Mouse (Mus musculus) left cerebral cortex, adult 11 months (tissue): ENCODE measurements around the gene Spata20.

Source experiments
- DNase-seq: peaks from one replicate; pipeline ENCODE4 v3.0.0; 2022; ENCODE audit warnings: low spot score

The Spata20 gene

GRCm38 (mm10) chr11:94451091-94451773 is 34.7 kb downstream of the Spata20 start:
- no peak for DNase-seq

- no peak for DNase-seq
Observed at GRCm38 (mm10) chr11:94449886-94450285, 36.1 kb downstream of the Spata20 start.

- DNase-seq: no peak
Observed at GRCm38 (mm10) chr11:94449239-94449638, 36.7 kb downstream of the Spata20 start.

GRCm38 (mm10) chr11:94447017-94447416 is 39.0 kb downstream of the Spata20 start:
- no peak for DNase-seq

GRCm38 (mm10) chr11:94445300-94445699 is 40.7 kb downstream of the Spata20 start:
- DNase-seq: no peak

- DNase-seq: no peak
Observed at GRCm38 (mm10) chr11:94444829-94445228, 41.1 kb downstream of the Spata20 start.

GRCm38 (mm10) chr11:94441752-94442151 is 44.2 kb downstream of the Spata20 start:
- no peak for DNase-seq

- no peak for DNase-seq
Observed at GRCm38 (mm10) chr11:94441122-94441521, 44.9 kb downstream of the Spata20 start.

- DNase-seq: no peak
Observed at GRCm38 (mm10) chr11:94440421-94440820, 45.6 kb downstream of the Spata20 start.

- DNase-seq: no peak
Observed at GRCm38 (mm10) chr11:94429011-94429651, 56.8 kb downstream of the Spata20 start.
